Mouse (Mus musculus): ENCODE measurements at regions not wholly inside any gene's neighbourhood (a gene's known extent, or its start where the extent isn't known, plus 50 kb on each side); places are given as distances from the start of the nearest gene placed in this dataset.

DNA sequence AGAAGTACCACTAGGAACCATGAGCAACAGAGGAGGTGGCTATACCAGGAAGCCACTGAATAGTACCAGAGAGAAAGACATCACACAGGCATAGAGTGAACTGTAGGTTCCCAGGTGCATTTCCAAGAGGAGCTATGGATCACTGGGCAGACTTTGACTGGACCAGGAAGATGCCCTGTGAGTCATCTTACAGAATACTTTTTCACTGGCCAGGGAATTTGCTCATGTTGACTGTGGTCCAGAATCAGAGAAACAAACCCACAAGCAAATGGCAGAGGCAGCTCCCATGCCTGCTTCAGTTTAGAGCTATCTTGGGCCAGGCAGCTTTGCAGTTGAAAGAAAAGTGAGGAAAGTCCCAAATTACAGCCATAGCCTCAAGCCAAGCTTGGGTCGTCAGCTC lies 95.0 kb downstream of the Kcna5 start:
- no peak for TF ChIP-seq POLR2AphosphoS2 (IDR thresholded peaks at IDR 0.05; ENCODE audit: insufficient read length, low read depth)
- no peak for TF ChIP-seq POLR2A (IDR thresholded peaks at IDR 0.05; ENCODE audit: insufficient read length, low read depth)
- no peak for TF ChIP-seq USF1 (IDR thresholded peaks at IDR 0.05; ENCODE audit: low read depth)
- no peak for TF ChIP-seq REST (IDR thresholded peaks at IDR 0.05; ENCODE audit: insufficient read depth, insufficient read length)
- no peak for TF ChIP-seq E2F4 (IDR thresholded peaks at IDR 0.05; ENCODE audit: insufficient read depth)
- no peak for TF ChIP-seq MYOG (IDR thresholded peaks at IDR 0.05; ENCODE audit: control insufficient read depth in 1 of 3, insufficient read depth in 1 of 3, insufficient read length in 2 of 3, low read depth in 2 of 3)
- no peak for TF ChIP-seq TCF12 (IDR thresholded peaks at IDR 0.05; ENCODE audit: insufficient read depth, poor library complexity, severe bottlenecking)
- no peak for TF ChIP-seq MAX (IDR thresholded peaks at IDR 0.05; ENCODE audit: low read depth)
- TF ChIP-seq MYOD1 (IDR thresholded peaks at IDR 0.05; ENCODE audit: control insufficient read depth in 1 of 3, insufficient read length in 2 of 3, low read depth in 2 of 3): no peak

Data from myocyte (in vitro differentiated cells).